Mouse (Mus musculus): ENCODE data around the gene Cacna1d. TPM values are rescaled to one million over a fixed set of nuclear protein-coding genes. Genes with fewer than 3 reads are reported as not detected.

Cacna1d gene
- total and polyA plus RNA-seq, 3 experiments, result 0.04 to 0.66 (median 0.08) TPM

GRCm38 (mm10) chr14:30358028-30358427 lies 133.2 kb downstream of the Cacna1d start:
- dilution Hi-C loops (cut with MboI; ENCODE audit: extremely low pct_ligation_motif_present, extremely low pct_unique_long_range_greater_than_20kb, low sequenced_read_pairs), result no loop called here
- H3K4me3 ChIP-seq (replicated peaks in 1 of 3; ENCODE audit: low read depth in 2 of 3, low read length in 2 of 3, poor library complexity in 1 of 3), result no peak overlapping the region
- TF ChIP-seq ZMIZ1 (IDR thresholded peaks at IDR 0.05; ENCODE audit: low read depth, low read length), result no peak
- TF ChIP-seq CHD2 (IDR thresholded peaks at IDR 0.05; ENCODE audit: low read length), result no peak
- TF ChIP-seq JUND (conservative IDR thresholded peaks at IDR 0.05; ENCODE audit: low read depth, low read length), result 0 out of 2 replicates have a peak, but pooled peaks have one; percentile 46
- no peak for TF ChIP-seq TCF12 (IDR thresholded peaks at IDR 0.05; ENCODE audit: low read depth, low read length)
- no peak for TF ChIP-seq ZC3H11A (IDR thresholded peaks at IDR 0.05; ENCODE audit: low read depth, low read length)
- peak; percentile 88; the same call in 1 of the 2 replicates for TF ChIP-seq MEF2A (IDR thresholded peaks at IDR 0.05; ENCODE audit: borderline replicate concordance, low read depth, low read length)
- TF ChIP-seq MAX (IDR thresholded peaks at IDR 0.05; ENCODE audit: low read length), result peak; percentile 69; the same call in 1 of the 2 replicates
- peak; percentile 43; the same call in 1 of the 2 replicates for TF ChIP-seq IRF4 (IDR thresholded peaks at IDR 0.05; ENCODE audit: low read depth, low read length)
- TF ChIP-seq NELFE (IDR thresholded peaks at IDR 0.05; ENCODE audit: low read depth, low read length), result no peak
- peak; percentile 61 for TF ChIP-seq ETS1 (conservative IDR thresholded peaks at IDR 0.05; ENCODE audit: low read depth, low read length)
- no peak for TF ChIP-seq POLR2AphosphoS2 (IDR thresholded peaks at IDR 0.05; ENCODE audit: low read depth, low read length)
- TF ChIP-seq TBP (conservative IDR thresholded peaks at IDR 0.05; ENCODE audit: low read depth, low read length), result no peak
- TF ChIP-seq MAZ (IDR thresholded peaks at IDR 0.05; ENCODE audit: low read depth, low read length), result no peak
- TF ChIP-seq MYC (IDR thresholded peaks at IDR 0.05; ENCODE audit: low read depth, low read length), result peak; percentile 78
- TF ChIP-seq BHLHE40 (IDR thresholded peaks at IDR 0.05; ENCODE audit: low read depth, low read length), result peak; percentile 34; the same call in 1 of the 2 replicates
- no peak for TF ChIP-seq ZKSCAN1 (IDR thresholded peaks at IDR 0.05; ENCODE audit: borderline replicate concordance, low read depth, low read length)
- no peak for TF ChIP-seq HCFC1 (IDR thresholded peaks at IDR 0.05; ENCODE audit: low read depth, low read length)
- no peak for TF ChIP-seq GABPA (IDR thresholded peaks at IDR 0.05; ENCODE audit: insufficient replicate concordance, low read depth, low read length)

GRCm38 (mm10) chr14:30356456-30356855 lies 134.8 kb downstream of the Cacna1d start:
- Histone ChIP-seq H3K9me3 (replicated peaks; ENCODE audit: low read length) (peaks cover 8% of the 10 kb centered on the region), H3K27ac (ENCODE audit: insufficient read depth, low read depth) (no peak overlapping the region), H3K79me2 (replicated peaks; ENCODE audit: control insufficient read depth, extremely low read depth, insufficient read depth, poor library complexity, severe bottlenecking) (no peaks in the 10 kb centered on the region), H3K4me3 (replicated peaks in 1 of 3; ENCODE audit: low read depth in 2 of 3, low read length in 2 of 3, poor library complexity in 1 of 3) (no peak overlapping the region), H3K4me1 (ENCODE audit: control insufficient read depth in 1 of 2, insufficient read depth in 2 of 2) (peaks cover 7 to 47% of the 10 kb centered on the region in 2 experiments; a peak in 3 of 4 replicates), H3K9ac (ENCODE audit: insufficient read depth, low read depth) (no peak overlapping the region), H3K4me2 (ENCODE audit: insufficient read depth, low read depth, poor library complexity, severe bottlenecking) (no peak overlapping the region), H3K27me3 (replicated peaks) (no peaks in the 10 kb centered on the region), H3K36me3 (replicated peaks in 1 of 2; ENCODE audit: control insufficient read depth in 1 of 2, insufficient read depth in 1 of 2, low read length in 1 of 2) (no peaks in the 10 kb centered on the region)
- TF ChIP-seq RAD21 (IDR thresholded peaks at IDR 0.05; ENCODE audit: low read depth, low read length) (no peak), POLR2AphosphoS2 (IDR thresholded peaks at IDR 0.05; ENCODE audit: low read depth, low read length) (no peak), ETS1 (conservative IDR thresholded peaks at IDR 0.05; ENCODE audit: low read depth, low read length) (no peak), MAZ (IDR thresholded peaks at IDR 0.05; ENCODE audit: low read depth, low read length) (no peak), IRF4 (IDR thresholded peaks at IDR 0.05; ENCODE audit: low read depth, low read length) (no peak), KAT2A (IDR thresholded peaks at IDR 0.05; ENCODE audit: insufficient replicate concordance, low read length) (no peak), ELF1 (IDR thresholded peaks at IDR 0.05; ENCODE audit: low read depth, low read length) (no peak), GABPA (IDR thresholded peaks at IDR 0.05; ENCODE audit: insufficient replicate concordance, low read depth, low read length) (no peak), NELFE (IDR thresholded peaks at IDR 0.05; ENCODE audit: low read depth, low read length) (no peak), RCOR1 (conservative IDR thresholded peaks at IDR 0.05; ENCODE audit: low read depth, low read length) (no peak), SIN3A (IDR thresholded peaks at IDR 0.05; ENCODE audit: low read length) (no peak)
- in situ Hi-C loops (cut with MboI; ENCODE audit: low pct_ligation_motif_present, low pct_unique_long_range_greater_than_20kb, low sequenced_read_pairs), result no loop called here
- DNase-seq (ENCODE audit: extremely low read depth), result no peak
- dilution Hi-C loops (cut with MboI; ENCODE audit: extremely low pct_ligation_motif_present, extremely low pct_unique_long_range_greater_than_20kb, low sequenced_read_pairs), result no loop called here

More at GRCm38 (mm10) chr14:30358028-30358427, 133.2 kb downstream of the Cacna1d start:
- H3K79me2 ChIP-seq (replicated peaks; ENCODE audit: control insufficient read depth, extremely low read depth, insufficient read depth, poor library complexity, severe bottlenecking), result no peaks in the 10 kb centered on the region
- H3K36me3 ChIP-seq (replicated peaks in 1 of 2; ENCODE audit: control insufficient read depth in 1 of 2, insufficient read depth in 1 of 2, low read length in 1 of 2), result no peaks in the 10 kb centered on the region
- peak; percentile 79 for DNase-seq (ENCODE audit: extremely low read depth)
- H3K9me3 ChIP-seq (replicated peaks; ENCODE audit: low read length), result peaks cover 5% of the 10 kb centered on the region
- H3K4me1 ChIP-seq (ENCODE audit: control insufficient read depth in 1 of 2, insufficient read depth in 2 of 2), result peaks cover 13 to 63% of the 10 kb centered on the region in 2 experiments
- H3K4me2 ChIP-seq (ENCODE audit: insufficient read depth, low read depth, poor library complexity, severe bottlenecking), result peak overlapping the region; percentile 9; the same call in 1 of the 2 replicates
- in situ Hi-C loops (cut with MboI; ENCODE audit: low pct_ligation_motif_present, low pct_unique_long_range_greater_than_20kb, low sequenced_read_pairs), result no loop called here
- H3K27ac ChIP-seq (ENCODE audit: insufficient read depth, low read depth), result no peak overlapping the region
- H3K9ac ChIP-seq (ENCODE audit: insufficient read depth, low read depth), result no peak overlapping the region
- no peaks in the 10 kb centered on the region for H3K27me3 ChIP-seq (replicated peaks)

All from CH12.LX (cell line).